Comparison of ENCODE assay signal across 8 mouse cellular contexts in genomic region chr4:86696890-86697289, GRCm38 (mm10). TPM values are rescaled to one million over a fixed set of nuclear protein-coding genes. Genes with fewer than 3 reads are reported as not detected.
DNase-seq lines count a peak whose midpoint lies in the region; ATAC-seq and TF ChIP-seq lines count a peak whose summit lies in the region.

No protein-coding gene starts in this region.

- peak; percentile 79 for TF ChIP-seq CTCF in kidney, adult 2 months (conservative IDR thresholded peaks at IDR 0.05; ENCODE audit: insufficient read depth, insufficient read length, low read depth, low read length)
- peak; percentile 66 for TF ChIP-seq CTCF in G1E (IDR thresholded peaks at IDR 0.05; ENCODE audit: low read depth, low read length)

- TF ChIP-seq POLR2A in kidney, adult 2 months (IDR thresholded peaks at IDR 0.05; ENCODE audit: low read depth, low read length) = no peak

- DNase-seq in kidney, adult 2 months = peak; percentile 53
- no peak for DNase-seq in kidney, adult 11 months
- peak; percentile 50 for DNase-seq in G1E (ENCODE audit: low spot score)
- DNase-seq in heart, postnatal 4 days = peak; percentile 46
- DNase-seq in urinary bladder, postnatal 4 days (ENCODE audit: low spot score in 2 of 2) = no peak

- WGBS in kidney, adult 2 months = 5% methylated on average over 4 of the region's 4 CpGs
- WGBS in limb, embryonic 15.5 days = 7% methylated on average over 4 of the region's 4 CpGs
- 10% methylated on average over 4 of the region's 4 CpGs for WGBS in midbrain, embryonic 16.5 days

- no peaks in the 10 kb centered on the region for H3K27me3 ChIP-seq in kidney, adult 2 months (replicated peaks; ENCODE audit: control insufficient read depth, insufficient read depth, low read length)
- peaks cover 3% of the 10 kb centered on the region; the same call in 1 of the 2 replicates for H3K27me3 ChIP-seq in G1E (ENCODE audit: insufficient read depth, low read length)
- H3K27me3 ChIP-seq in limb, embryonic 15.5 days = no peaks in the 10 kb centered on the region
- no peaks in the 10 kb centered on the region for H3K27me3 ChIP-seq in midbrain, embryonic 16.5 days (ENCODE audit: control insufficient read depth, insufficient read depth, low read depth, low read length)

- no peak overlapping the region for H3K9ac ChIP-seq in limb, embryonic 15.5 days
- H3K9ac ChIP-seq in midbrain, embryonic 16.5 days (ENCODE audit: low read depth, low read length) = no peak overlapping the region

- H3K27ac ChIP-seq in kidney, adult 2 months (ENCODE audit: insufficient read depth, low read depth, low read length) = no peak overlapping the region
- no peak overlapping the region for H3K27ac ChIP-seq in limb, embryonic 15.5 days
- H3K27ac ChIP-seq in midbrain, embryonic 16.5 days (ENCODE audit: low read length) = no peak overlapping the region

- H3K4me3 ChIP-seq in kidney, adult 2 months (ENCODE audit: insufficient read depth, low read depth, low read length) = no peak overlapping the region
- no peak overlapping the region for H3K4me3 ChIP-seq in G1E (ENCODE audit: low read depth, low read length)
- H3K4me3 ChIP-seq in limb, embryonic 15.5 days = no peak overlapping the region
- H3K4me3 ChIP-seq in midbrain, embryonic 16.5 days (ENCODE audit: low read depth, low read length) = no peak overlapping the region

- peaks cover 3% of the 10 kb centered on the region; the same call in 1 of the 2 replicates for H3K4me1 ChIP-seq in kidney, adult 2 months (ENCODE audit: control insufficient read depth, insufficient read depth, low read length)
- H3K4me1 ChIP-seq in G1E (ENCODE audit: insufficient read depth, low read depth, low read length) = peaks cover 8% of the 10 kb centered on the region
- H3K4me1 ChIP-seq in limb, embryonic 15.5 days = no peaks in the 10 kb centered on the region
- H3K4me1 ChIP-seq in midbrain, embryonic 16.5 days (ENCODE audit: control insufficient read depth, insufficient read depth, low read length) = no peaks in the 10 kb centered on the region

- ATAC-seq in G1E (ENCODE audit: extremely low read depth, insufficient number of reproducible peaks, low FRiP score, poor library complexity, severe bottlenecking) = peak; percentile 54; the same call in 1 of the 2 replicates
- peak; percentile 98 for ATAC-seq in common myeloid progenitor, adult 5-6 weeks (replicated peaks; ENCODE audit: low read depth, poor library complexity, severe bottlenecking)
- 0 out of 2 replicates have a peak, but pooled peaks have one; percentile 10 for ATAC-seq in limb, embryonic 15.5 days (ENCODE audit: insufficient number of reproducible peaks, low FRiP score, low TSS enrichment, low read depth)
- ATAC-seq in midbrain, embryonic 16.5 days = peak; percentile 80

- no peaks in the 10 kb centered on the region for H3K9me3 ChIP-seq in G1E (replicated peaks)
- no peaks in the 10 kb centered on the region for H3K9me3 ChIP-seq in limb, embryonic 15.5 days
- 0 out of 2 replicates have a peak, but pooled peaks cover 2% of the 10 kb centered on the region for H3K9me3 ChIP-seq in midbrain, embryonic 16.5 days (replicated peaks; ENCODE audit: control insufficient read depth, low read length, poor library complexity, severe bottlenecking)

- H3K4me2 ChIP-seq in limb, embryonic 15.5 days = no peak overlapping the region
- no peak overlapping the region for H3K4me2 ChIP-seq in midbrain, embryonic 16.5 days (ENCODE audit: low read length)

- H3K36me3 ChIP-seq in kidney, adult 2 months (ENCODE audit: control insufficient read depth, insufficient read depth, low read length) = no peaks in the 10 kb centered on the region
- H3K36me3 ChIP-seq in G1E (replicated peaks) = no peaks in the 10 kb centered on the region
- no peaks in the 10 kb centered on the region for H3K36me3 ChIP-seq in limb, embryonic 15.5 days
- no peaks in the 10 kb centered on the region for H3K36me3 ChIP-seq in midbrain, embryonic 16.5 days (ENCODE audit: control insufficient read depth, insufficient read depth, low read length)

RNA-seq across cellular contexts. Expression of gene Plin2, which starts 27.0 kb away (rescaled TPM):
- 143 and 152 TPM in 2 replicates for polyA plus RNA-seq in kidney, adult 2 months (2012; rRNA removed)
- total RNA-seq in G1E (2014; fragmentation: Nextera tagmentation) (176 and 184 TPM in 2 replicates), G1E (2017) (447 and 476 TPM in 2 replicates)
- 15.7 and 21.9 TPM in 2 replicates for polyA plus RNA-seq in G1E (2012)
- total RNA-seq in common myeloid progenitor, adult 5-6 weeks (2017) = 55.0 and 80.2 TPM in 2 replicates
- 100 to 1,000 TPM in 1 of 2 experiments, 10 to 100 TPM in 1; 99.8 to 104 TPM for total RNA-seq in heart, postnatal 4 days (2021)
- 75.0 and 76.2 TPM in 2 replicates for polyA plus RNA-seq in limb, embryonic 15.5 days (2015; fragmentation: Nextera tagmentation; extraction: Ambion mirVana)
- 38.2 and 40.2 TPM in 2 replicates for polyA plus RNA-seq in midbrain, embryonic 16.5 days (2015; fragmentation: Nextera tagmentation; extraction: Ambion mirVana)

RNA-seq across cellular contexts. Expression of gene Dennd4c, which starts 51.5 kb away (rescaled TPM):
- polyA plus RNA-seq in kidney, adult 2 months (2012; rRNA removed) = 4.7 and 5.6 TPM in 2 replicates
- total RNA-seq in G1E (2014; fragmentation: Nextera tagmentation) (33.3 and 53.3 TPM in 2 replicates), G1E (2017) (26.6 and 30.3 TPM in 2 replicates)
- polyA plus RNA-seq in G1E (2012) = 3.2 and 3.4 TPM in 2 replicates
- 29.9 and 31.7 TPM in 2 replicates for total RNA-seq in common myeloid progenitor, adult 5-6 weeks (2017)
- 10 to 100 TPM; 26.2 to 33.0 TPM for total RNA-seq in heart, postnatal 4 days (2021)
- polyA plus RNA-seq in limb, embryonic 15.5 days (2015; fragmentation: Nextera tagmentation; extraction: Ambion mirVana) = 6.8 and 7.7 TPM in 2 replicates
- polyA plus RNA-seq in midbrain, embryonic 16.5 days (2015; fragmentation: Nextera tagmentation; extraction: Ambion mirVana) = 2.1 and 3.9 TPM in 2 replicates

Comparison
In these comparisons a context has a peak if more than half of its experiments do, and no peak if none do; other contexts are left out.
1. DNase-seq: peak in kidney, adult 2 months (single experiment), G1E (single experiment) and heart, postnatal 4 days (single experiment); none in kidney, adult 11 months (single experiment) and urinary bladder, postnatal 4 days (0 of 2).
2. ATAC-seq: peak in every context shown above with its lines; median percentile 98 in common myeloid progenitor, adult 5-6 weeks; 80 in midbrain, embryonic 16.5 days; 54 in G1E; 10 in limb, embryonic 15.5 days.